Mouse (Mus musculus): ENCODE measurements around the gene Ccser2. TPM values are rescaled to one million over a fixed set of nuclear protein-coding genes. Genes with fewer than 3 reads are reported as not detected.
A peak's percentile ranks its signal among the peaks of the same experiment; 100 is the strongest.

The Ccser2 gene
- polyA plus RNA-seq, 1 experiment from 2014 or later, result 34.2 TPM

DNA sequence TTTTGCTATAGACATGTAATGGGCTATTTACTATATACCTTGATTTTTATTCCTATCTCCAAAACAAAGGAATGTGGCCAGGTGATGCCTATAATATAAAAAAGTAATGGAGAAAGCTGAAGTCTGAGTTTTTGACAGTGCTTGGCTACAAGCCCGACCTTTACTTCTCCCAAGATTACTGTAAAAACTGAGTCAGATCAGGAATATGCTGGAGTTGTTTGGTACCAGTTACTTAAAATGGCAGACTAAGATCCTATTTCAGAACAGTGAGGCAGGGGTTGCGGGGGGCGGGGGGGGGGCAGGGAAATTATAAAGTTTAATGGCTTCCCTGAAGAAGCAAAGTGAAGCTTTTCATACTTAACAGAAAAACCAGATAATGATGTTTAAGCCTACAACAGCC is 73.9 kb downstream of the Ccser2 start:
- Histone ChIP-seq H3K27ac (replicated peaks) (no peak overlapping the region), H3K9me3 (no peaks in the 10 kb centered on the region), H3K36me3 (replicated peaks) (peaks cover 10% of the 10 kb centered on the region; the same call in 1 of the 2 replicates), H3K27me3 (replicated peaks; ENCODE audit: low read depth, poor library complexity, severe bottlenecking) (no peaks in the 10 kb centered on the region), H3K4me1 (peaks cover 4% of the 10 kb centered on the region; the same call in 1 of the 2 replicates), H3K4me3 (no peak overlapping the region)
- 86% methylated on average over 3 of the region's 3 CpGs for WGBS
- no peak for DNase-seq (ENCODE audit: low spot score)

DNA sequence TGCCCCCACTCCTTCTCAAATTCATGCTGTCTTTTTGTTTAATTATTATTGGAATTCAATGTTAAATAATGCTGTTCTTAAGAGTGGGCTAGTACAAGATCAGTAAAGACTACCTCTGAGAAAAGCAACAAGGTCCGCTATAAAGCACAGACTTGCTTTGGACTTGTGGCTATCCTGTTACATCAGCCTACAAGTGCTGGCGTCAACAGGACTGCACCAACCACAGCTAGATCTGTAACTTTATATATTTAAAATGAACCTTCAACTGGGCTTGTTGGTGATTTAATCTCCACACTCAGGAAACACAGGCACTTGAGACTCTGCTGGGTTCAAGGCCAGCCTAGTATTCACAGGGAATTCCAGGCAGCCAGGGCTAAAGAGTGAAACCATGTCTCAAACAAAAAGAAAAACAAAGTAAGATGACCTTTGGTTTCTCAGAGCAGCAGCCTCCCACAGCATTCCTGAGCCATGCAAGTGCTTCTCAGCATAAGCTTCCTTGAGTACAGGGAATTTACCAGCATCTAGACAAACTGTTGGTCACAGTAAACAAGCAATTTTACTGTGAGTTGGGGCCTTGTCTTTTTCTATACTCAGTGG is 75.7 kb downstream of the Ccser2 start:
- peaks cover 5% of the 10 kb centered on the region; the same call in 1 of the 2 replicates for H3K36me3 ChIP-seq (replicated peaks)
- peak; percentile 19 for DNase-seq (ENCODE audit: low spot score)
- H3K4me3 ChIP-seq, result no peak overlapping the region
- H3K4me1 ChIP-seq, result peaks cover 4% of the 10 kb centered on the region; the same call in 1 of the 2 replicates
- H3K9me3 ChIP-seq, result no peaks in the 10 kb centered on the region
- WGBS, result 61% methylated on average over 2 of the region's 2 CpGs
- H3K27me3 ChIP-seq (replicated peaks; ENCODE audit: low read depth, poor library complexity, severe bottlenecking), result no peaks in the 10 kb centered on the region
- H3K27ac ChIP-seq (replicated peaks), result no peak overlapping the region

DNA sequence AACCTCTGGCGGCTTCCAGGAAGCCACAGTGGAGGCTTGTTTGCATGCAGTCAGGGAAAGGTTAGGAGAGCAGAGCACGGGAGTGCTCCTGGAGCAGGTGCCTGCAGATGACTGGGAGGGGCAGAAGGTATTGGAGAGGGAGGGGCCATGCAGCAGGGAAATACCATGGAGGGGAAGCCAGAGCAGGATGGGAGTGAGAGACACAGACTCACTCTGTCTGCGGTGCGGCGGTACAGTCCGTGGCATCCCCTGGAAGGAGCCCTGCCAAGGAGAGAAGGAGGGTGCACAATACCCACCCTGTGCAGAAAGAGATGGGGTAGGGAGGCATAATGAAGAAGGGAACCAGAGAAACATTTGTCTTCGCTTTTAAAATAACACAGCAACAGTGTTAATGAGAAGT is 78.4 kb downstream of the Ccser2 start:
- no peak overlapping the region for H3K27ac ChIP-seq (replicated peaks)
- no peak overlapping the region for H3K4me3 ChIP-seq
- 74% methylated on average over 7 of the region's 7 CpGs for WGBS
- H3K36me3 ChIP-seq (replicated peaks), result no peaks in the 10 kb centered on the region; the same call in 1 of the 2 replicates
- H3K27me3 ChIP-seq (replicated peaks; ENCODE audit: low read depth, poor library complexity, severe bottlenecking), result no peaks in the 10 kb centered on the region
- DNase-seq (ENCODE audit: low spot score), result no peak
- peaks cover 4% of the 10 kb centered on the region; the same call in 1 of the 2 replicates for H3K4me1 ChIP-seq
- no peaks in the 10 kb centered on the region for H3K9me3 ChIP-seq

DNA sequence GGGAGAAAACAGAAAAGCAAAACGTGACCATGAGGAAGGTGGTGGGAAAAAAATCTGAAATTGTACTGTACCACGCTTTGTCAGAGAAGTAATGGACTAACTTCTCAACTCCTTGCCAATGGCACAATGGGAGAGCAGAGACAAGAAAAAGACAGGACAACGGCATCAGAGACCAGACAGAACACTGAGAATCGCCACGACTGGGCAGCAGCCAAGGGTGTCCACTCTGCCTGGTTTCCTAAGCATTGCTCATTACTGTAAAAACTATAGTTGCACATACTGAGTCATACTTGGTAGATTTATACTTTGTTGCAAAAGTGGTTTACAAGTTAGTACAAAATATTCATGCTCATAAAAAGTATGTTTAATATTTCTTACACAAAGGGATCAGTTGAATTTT is 82.9 kb downstream of the Ccser2 start:
- WGBS, result 95% methylated on average over 5 of the region's 5 CpGs
- Histone ChIP-seq H3K4me1 (no peaks in the 10 kb centered on the region; the same call in 1 of the 2 replicates), H3K27ac (replicated peaks) (no peak overlapping the region), H3K27me3 (replicated peaks; ENCODE audit: low read depth, poor library complexity, severe bottlenecking) (no peaks in the 10 kb centered on the region), H3K36me3 (replicated peaks) (peaks cover 6% of the 10 kb centered on the region; the same call in 1 of the 2 replicates), H3K9me3 (no peaks in the 10 kb centered on the region), H3K4me3 (no peak overlapping the region)
- DNase-seq (ENCODE audit: low spot score), result no peak

DNA sequence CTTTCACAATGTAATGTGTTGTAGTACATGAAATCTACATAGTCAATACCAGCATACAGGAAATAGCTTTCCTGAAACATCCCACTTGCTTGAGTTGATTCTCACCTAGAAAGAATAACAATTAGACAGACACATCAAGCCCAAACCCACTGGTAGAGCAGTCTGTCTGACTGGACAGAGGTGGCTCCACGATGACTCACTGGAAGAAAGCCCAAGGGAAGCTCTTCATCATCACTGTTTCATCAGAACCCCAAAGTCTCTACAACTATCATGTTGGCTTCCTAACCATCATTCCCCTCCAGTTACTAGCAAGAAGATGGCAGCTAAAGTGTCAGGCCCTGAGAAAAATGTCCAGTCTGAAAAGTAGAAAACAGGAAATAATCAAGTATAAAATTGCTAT is 83.5 kb downstream of the Ccser2 start:
- WGBS, result 89% methylated on average over 1 of the region's 1 CpGs
- no peak overlapping the region for H3K4me3 ChIP-seq
- no peaks in the 10 kb centered on the region for H3K9me3 ChIP-seq
- H3K27ac ChIP-seq (replicated peaks), result no peak overlapping the region
- peaks cover 6% of the 10 kb centered on the region; the same call in 1 of the 2 replicates for H3K36me3 ChIP-seq (replicated peaks)
- H3K27me3 ChIP-seq (replicated peaks; ENCODE audit: low read depth, poor library complexity, severe bottlenecking), result no peaks in the 10 kb centered on the region
- DNase-seq (ENCODE audit: low spot score), result no peak
- no peaks in the 10 kb centered on the region; the same call in 1 of the 2 replicates for H3K4me1 ChIP-seq

DNA sequence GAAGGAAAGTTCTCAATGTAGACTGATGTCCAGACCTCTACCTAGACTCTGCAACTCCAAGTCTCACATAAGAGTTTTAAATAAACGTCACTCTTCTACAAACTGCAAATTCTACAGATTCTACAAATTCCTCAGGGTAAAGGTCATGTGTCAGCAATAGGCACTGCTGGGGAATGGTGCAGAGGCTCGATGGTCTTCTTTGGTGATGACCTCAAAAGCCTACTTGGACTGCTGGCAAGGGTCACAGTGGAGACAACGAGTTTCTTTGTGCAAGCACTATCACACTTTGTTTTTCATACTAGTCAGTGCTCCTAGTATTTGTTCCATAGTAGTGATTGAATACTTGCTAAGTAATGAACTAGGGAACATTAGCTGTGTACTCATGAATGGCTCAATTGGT is 85.0 kb downstream of the Ccser2 start:
- no peak overlapping the region for H3K4me3 ChIP-seq
- DNase-seq (ENCODE audit: low spot score), result no peak
- 32% methylated on average over 3 of the region's 3 CpGs for WGBS
- no peaks in the 10 kb centered on the region for H3K27me3 ChIP-seq (replicated peaks; ENCODE audit: low read depth, poor library complexity, severe bottlenecking)
- no peaks in the 10 kb centered on the region for H3K9me3 ChIP-seq
- H3K4me1 ChIP-seq, result no peaks in the 10 kb centered on the region
- no peak overlapping the region for H3K27ac ChIP-seq (replicated peaks)
- H3K36me3 ChIP-seq (replicated peaks), result peaks cover 15% of the 10 kb centered on the region

DNA sequence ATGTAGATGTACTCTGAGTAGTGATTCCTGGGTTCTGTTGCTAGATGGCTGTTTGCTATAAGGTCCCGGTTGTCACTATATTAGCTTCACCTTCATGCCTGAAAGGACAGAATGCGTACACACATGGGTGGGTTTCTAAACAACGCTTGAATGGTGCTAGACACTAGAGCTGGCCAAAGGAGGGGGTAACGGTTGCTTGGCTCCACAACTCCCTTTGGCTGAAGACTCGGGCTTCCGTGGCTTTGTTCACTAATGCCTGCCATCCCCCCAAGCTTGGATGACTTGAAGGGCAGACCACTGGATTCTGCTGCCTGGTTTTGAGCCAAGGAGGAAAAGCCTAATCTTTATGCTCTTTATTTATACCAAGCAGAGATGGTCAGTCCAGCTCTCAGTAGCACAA is 98.3 kb downstream of the Ccser2 start:
- Histone ChIP-seq H3K27me3 (replicated peaks; ENCODE audit: low read depth, poor library complexity, severe bottlenecking) (no peaks in the 10 kb centered on the region), H3K4me1 (no peaks in the 10 kb centered on the region), H3K27ac (replicated peaks) (no peak overlapping the region), H3K9me3 (no peaks in the 10 kb centered on the region), H3K36me3 (replicated peaks) (no peaks in the 10 kb centered on the region), H3K4me3 (no peak overlapping the region)
- no peak for DNase-seq (ENCODE audit: low spot score)
- whole genome bisulfite sequencing, result 81% methylated on average over 6 of the region's 6 CpGs

DNA sequence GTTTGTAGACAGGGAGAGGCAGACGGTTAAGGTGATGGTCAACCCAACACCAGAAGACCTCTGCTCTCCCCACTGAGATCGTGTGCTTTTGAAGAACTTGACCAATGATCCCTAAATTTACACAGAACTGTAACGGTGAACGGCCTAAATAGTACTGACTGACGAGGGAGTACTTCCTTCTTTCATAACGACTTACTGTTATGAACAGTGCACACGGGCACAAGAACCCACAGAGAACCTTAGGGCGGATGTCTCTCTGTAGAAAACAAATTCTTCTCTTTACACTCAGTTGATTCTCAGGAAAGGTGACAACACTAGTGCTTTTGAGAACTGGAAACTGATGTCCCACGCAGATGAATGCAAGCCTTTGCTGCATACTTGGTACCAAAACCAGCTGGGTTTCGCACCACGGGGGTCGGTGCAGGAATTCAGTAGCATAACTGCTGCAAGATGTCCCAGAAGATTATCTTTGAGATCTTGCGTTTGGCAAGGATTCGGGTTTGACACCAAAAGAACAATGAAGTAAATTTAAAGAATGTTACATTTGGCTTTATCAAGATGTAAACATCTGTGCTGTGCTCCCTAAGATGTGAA is 99.7 kb downstream of the Ccser2 start:
- Histone ChIP-seq H3K27ac (replicated peaks) (no peak overlapping the region), H3K4me3 (no peak overlapping the region), H3K4me1 (no peaks in the 10 kb centered on the region), H3K9me3 (no peaks in the 10 kb centered on the region), H3K36me3 (replicated peaks) (no peaks in the 10 kb centered on the region), H3K27me3 (replicated peaks; ENCODE audit: low read depth, poor library complexity, severe bottlenecking) (no peaks in the 10 kb centered on the region)
- WGBS, result 82% methylated on average over 14 of the region's 14 CpGs
- no peak for DNase-seq (ENCODE audit: low spot score)

DNA sequence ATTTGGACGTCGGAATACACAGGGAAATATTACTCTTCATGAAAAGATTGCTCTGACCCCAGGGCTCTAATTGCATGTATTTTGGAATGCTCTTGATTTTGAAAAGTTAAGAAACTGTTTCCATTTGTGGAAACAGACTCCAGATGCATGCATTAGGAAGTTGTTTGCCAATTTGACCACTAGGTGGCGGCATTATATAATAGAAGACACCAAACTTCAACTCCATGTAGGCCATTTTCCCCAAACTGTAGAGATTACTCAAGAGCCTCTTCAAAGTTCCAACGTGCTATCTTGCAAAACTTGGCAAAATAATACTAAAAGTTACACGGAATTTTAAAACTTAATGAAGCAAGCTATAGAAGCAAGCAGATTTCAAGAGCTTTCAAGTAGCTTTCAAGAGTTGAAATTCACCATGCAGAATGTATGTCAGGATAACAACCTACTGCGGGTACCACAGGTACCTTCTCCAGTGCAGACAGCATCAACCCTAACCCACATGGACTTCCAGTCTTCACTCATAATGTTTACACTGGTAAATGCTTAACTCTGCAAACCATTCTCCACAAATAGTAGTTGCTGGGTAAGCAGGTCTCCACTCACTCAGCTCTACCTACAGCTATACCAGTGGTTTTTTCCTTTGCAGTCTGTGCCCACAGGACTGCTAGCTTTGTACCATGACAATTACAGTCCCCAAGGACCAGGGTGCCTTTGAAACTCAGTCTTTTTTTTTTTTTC is 101.4 kb downstream of the Ccser2 start:
- Histone ChIP-seq H3K36me3 (replicated peaks) (no peaks in the 10 kb centered on the region), H3K27me3 (replicated peaks; ENCODE audit: low read depth, poor library complexity, severe bottlenecking) (no peaks in the 10 kb centered on the region), H3K4me3 (no peak overlapping the region), H3K27ac (replicated peaks) (no peak overlapping the region), H3K9me3 (no peaks in the 10 kb centered on the region), H3K4me1 (no peaks in the 10 kb centered on the region)
- WGBS, result 19% methylated on average over 6 of the region's 6 CpGs
- DNase-seq (ENCODE audit: low spot score), result peak; percentile 34

DNA sequence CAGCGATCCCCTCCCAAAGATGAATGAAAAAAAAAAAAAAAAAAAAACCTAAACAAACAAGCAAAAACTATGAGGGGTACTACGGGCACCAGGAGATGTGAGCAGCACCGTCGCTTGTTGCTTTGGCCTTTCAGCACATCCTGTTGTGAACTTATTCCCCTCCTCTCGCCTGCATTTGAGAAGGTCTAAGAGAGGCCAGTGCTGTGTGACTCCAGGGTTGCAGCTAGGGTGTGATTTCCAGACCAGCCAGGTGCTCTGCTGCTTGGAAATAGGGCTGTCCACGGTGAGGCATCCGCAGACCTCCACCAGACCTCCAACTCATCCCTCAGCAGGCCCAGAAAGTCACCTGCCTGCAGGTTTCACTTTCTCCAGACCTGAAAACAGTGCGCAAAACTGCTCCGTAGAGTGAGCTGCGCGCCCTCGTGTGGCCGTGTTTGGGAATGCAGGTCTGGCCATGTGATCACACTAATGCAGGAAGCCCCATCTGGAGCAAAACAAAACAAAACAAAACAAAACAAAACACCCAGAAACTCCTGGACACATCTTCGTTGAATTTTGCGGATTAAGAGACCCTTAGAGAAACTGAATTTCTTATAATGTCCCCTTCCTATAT is 104.6 kb downstream of the Ccser2 start:
- Histone ChIP-seq H3K4me1 (no peaks in the 10 kb centered on the region), H3K27me3 (replicated peaks; ENCODE audit: low read depth, poor library complexity, severe bottlenecking) (no peaks in the 10 kb centered on the region), H3K36me3 (replicated peaks) (no peaks in the 10 kb centered on the region), H3K9me3 (no peaks in the 10 kb centered on the region), H3K4me3 (peak overlapping the region; percentile 25; the same call in 1 of the 2 replicates), H3K27ac (replicated peaks) (no peak overlapping the region)
- peak; percentile 86 for DNase-seq (ENCODE audit: low spot score)
- WGBS, result 29% methylated on average over 15 of the region's 15 CpGs

DNA sequence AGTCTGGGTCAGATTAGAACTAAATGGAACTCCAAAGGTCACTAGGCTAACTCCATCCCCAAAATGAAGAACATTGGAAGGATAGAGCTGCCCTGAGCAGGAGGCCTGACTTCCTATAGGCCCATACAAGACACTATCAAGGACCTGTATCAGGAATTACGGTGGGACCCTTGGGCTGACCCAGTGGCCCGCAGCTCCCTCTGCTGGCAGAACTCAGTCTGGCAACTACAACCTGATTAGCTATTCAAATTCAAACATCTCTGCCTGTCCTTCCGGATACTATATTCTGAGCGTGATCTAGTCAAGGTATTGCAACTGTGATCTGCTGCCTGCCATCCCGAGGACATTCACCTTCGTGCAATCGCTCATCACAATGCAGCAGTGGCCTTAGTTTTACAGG is 106.2 kb downstream of the Ccser2 start:
- no peak overlapping the region for H3K4me3 ChIP-seq
- no peaks in the 10 kb centered on the region for H3K4me1 ChIP-seq
- H3K27ac ChIP-seq (replicated peaks), result no peak overlapping the region

DNA sequence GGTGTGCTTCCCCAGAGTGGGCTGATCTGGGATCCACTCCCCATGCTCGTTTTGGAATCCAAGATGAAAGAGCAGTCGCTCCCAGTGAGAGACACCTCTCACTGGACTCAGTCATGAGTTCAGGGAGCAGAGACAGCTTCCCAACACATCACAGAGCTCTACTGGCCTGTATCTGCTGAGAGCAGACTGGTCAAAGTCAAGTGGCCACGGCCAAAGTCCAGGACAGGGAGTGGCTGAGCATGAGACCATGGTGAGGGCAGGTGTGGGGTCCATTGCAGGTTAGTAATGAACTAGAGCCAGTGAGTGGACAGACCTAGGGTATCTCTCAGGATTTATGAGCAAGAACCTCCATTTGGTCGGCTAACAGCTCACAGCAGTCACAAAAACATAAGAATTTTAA is 109.6 kb downstream of the Ccser2 start:
- no peak overlapping the region for H3K27ac ChIP-seq (replicated peaks)
- no peak overlapping the region for H3K4me3 ChIP-seq
- H3K4me1 ChIP-seq, result no peaks in the 10 kb centered on the region
- 71% methylated on average over 4 of the region's 4 CpGs for WGBS
- H3K9me3 ChIP-seq, result no peaks in the 10 kb centered on the region
- no peaks in the 10 kb centered on the region for H3K36me3 ChIP-seq (replicated peaks)
- H3K27me3 ChIP-seq (replicated peaks; ENCODE audit: low read depth, poor library complexity, severe bottlenecking), result no peaks in the 10 kb centered on the region
- no peak for DNase-seq (ENCODE audit: low spot score)

More for the DNA sequence above, 106.2 kb downstream of the Ccser2 start:
- H3K36me3 ChIP-seq (replicated peaks), result no peaks in the 10 kb centered on the region
- no peaks in the 10 kb centered on the region for H3K9me3 ChIP-seq
- WGBS, result 28% methylated on average over 7 of the region's 7 CpGs
- no peaks in the 10 kb centered on the region for H3K27me3 ChIP-seq (replicated peaks; ENCODE audit: low read depth, poor library complexity, severe bottlenecking)
- peak; percentile 71 for DNase-seq (ENCODE audit: low spot score)

All from embryonic facial prominence, embryonic 10.5 days (tissue).